Mouse (Mus musculus) ES-E14 (cell line): ENCODE measurements at regions not wholly inside any gene's neighbourhood (a gene's known extent, or its start where the extent isn't known, plus 50 kb on each side); places are given as distances from the start of the nearest gene placed in this dataset.

Source experiments
- DNase-seq: peaks from one replicate; pipeline ENCODE4 v3.0.0-alpha.2; 2013; ENCODE audit warnings: low read depth, low spot score
- H3K27ac ChIP-seq: 2 replicates; pipeline ENCODE4 v1.5.1; 2012; ENCODE audit warnings: low read depth, mild to moderate bottlenecking, low read length, moderate library complexity, mixed read lengths; ENCODE audit not compliant: poor library complexity, insufficient read depth, severe bottlenecking
- H3K36me3 ChIP-seq: 2 replicates; pipeline ENCODE4 v1.6.1; 2012; ENCODE audit warnings: mild to moderate bottlenecking, low read length, moderate library complexity, mixed read lengths; ENCODE audit not compliant: control insufficient read depth, poor library complexity, insufficient read depth, severe bottlenecking
- H3K4me1 ChIP-seq, 2 experiments: fragments of 150-350 bp in 1 of 2; sonication (generic) in 1 of 2; 2 replicates each; pipeline ENCODE4 v1.6.1; 2012; ENCODE audit warnings: low read length in 2 of 2, mild to moderate bottlenecking in 1 of 2, mixed read lengths in 1 of 2; ENCODE audit not compliant: control insufficient read depth in 2 of 2, insufficient read depth in 2 of 2, poor library complexity in 1 of 2
- H3K4me3 ChIP-seq, 2 experiments: fragments of 150-350 bp in 1 of 2; sonication (generic) in 1 of 2; 2 replicates each; pipeline ENCODE4 v1.5.1; 2012; ENCODE audit warnings: low read length in 2 of 2, low read depth in 1 of 2, mild to moderate bottlenecking in 1 of 2, mixed read lengths in 1 of 2; ENCODE audit not compliant: insufficient read depth in 1 of 2, poor library complexity in 1 of 2, severe bottlenecking in 1 of 2
- H3K9ac ChIP-seq: 2 replicates; pipeline ENCODE4 v1.6.1; 2012; ENCODE audit warnings: low read depth, mild to moderate bottlenecking, low read length, mixed read lengths; ENCODE audit not compliant: poor library complexity, insufficient read depth, severe bottlenecking
- H3K9me3 ChIP-seq: fragments of 150-350 bp; sonication (generic); 2 replicates; pipeline ENCODE4 v1.6.1; 2012; ENCODE audit warnings: low read depth, mild to moderate bottlenecking, low read length; ENCODE audit not compliant: control insufficient read depth, insufficient read depth
- CHD2 ChIP-seq: IDR thresholded peaks from 2 replicates; pipeline ENCODE4 v1.6.1; 2014; ENCODE audit warnings: mild to moderate bottlenecking, low read depth, low read length, inconsistent platforms
- HCFC1 ChIP-seq: IDR thresholded peaks from 2 replicates; pipeline ENCODE4 v1.6.1; 2012; ENCODE audit warnings: low read length, inconsistent platforms, borderline replicate concordance; ENCODE audit not compliant: insufficient read depth
- MAFK ChIP-seq: IDR thresholded peaks from 2 replicates; pipeline ENCODE4 v1.6.1; 2014; ENCODE audit warnings: mild to moderate bottlenecking, low read depth, low read length, inconsistent platforms; ENCODE audit not compliant: insufficient read depth
- ZC3H11A ChIP-seq: IDR thresholded peaks from 2 replicates; pipeline ENCODE4 v1.6.1; 2012; ENCODE audit warnings: low read depth, mild to moderate bottlenecking, inconsistent platforms, low read length, borderline replicate concordance
- ZNF384 ChIP-seq: IDR thresholded peaks from 2 replicates; pipeline ENCODE4 v1.6.1; 2012; ENCODE audit warnings: low read depth, low read length, inconsistent platforms
- in situ Hi-C, 2 experiments: fragments of 600-800 bp; cut with MboI; formaldehyde crosslinking; loops; one replicate each; pipeline ENCODE4 v1.15.1; 2025; ENCODE audit warnings: low sequenced_read_pairs in 2 of 2, inconsistent platforms in 1 of 2; ENCODE audit not compliant: unreplicated experiment in 2 of 2

DNA sequence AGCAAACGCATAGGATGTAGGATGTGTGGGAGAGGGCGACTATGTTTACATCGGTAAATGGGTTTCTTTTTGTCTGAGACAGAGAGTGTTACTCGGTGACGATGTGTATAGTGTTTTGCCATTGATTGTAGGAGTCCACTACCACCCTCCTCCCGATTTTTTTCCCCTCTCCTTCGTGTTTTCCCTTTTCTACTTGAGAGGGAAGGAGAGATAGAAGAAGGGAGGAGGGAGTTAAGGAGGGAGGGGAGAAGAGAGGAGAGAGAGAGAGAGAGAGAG lies 131.4 kb upstream of the Dpyd start:
- H3K4me1 ChIP-seq: 0 out of 4 replicates have a peak, but pooled peaks cover 0 to 3% of the 10 kb centered on the region in 2 experiments
- H3K9me3 ChIP-seq: no peaks in the 10 kb centered on the region
- no peak overlapping the region for H3K27ac ChIP-seq
- H3K9ac ChIP-seq: no peak overlapping the region
- in situ Hi-C loops: no loop called here
- H3K36me3 ChIP-seq: no peaks in the 10 kb centered on the region
- no peak overlapping the region for H3K4me3 ChIP-seq
- DNase-seq: no peak
- TF ChIP-seq ZNF384 (no peak), CHD2 (no peak), ZC3H11A (no peak), MAFK (no peak), HCFC1 (no peak)

DNA sequence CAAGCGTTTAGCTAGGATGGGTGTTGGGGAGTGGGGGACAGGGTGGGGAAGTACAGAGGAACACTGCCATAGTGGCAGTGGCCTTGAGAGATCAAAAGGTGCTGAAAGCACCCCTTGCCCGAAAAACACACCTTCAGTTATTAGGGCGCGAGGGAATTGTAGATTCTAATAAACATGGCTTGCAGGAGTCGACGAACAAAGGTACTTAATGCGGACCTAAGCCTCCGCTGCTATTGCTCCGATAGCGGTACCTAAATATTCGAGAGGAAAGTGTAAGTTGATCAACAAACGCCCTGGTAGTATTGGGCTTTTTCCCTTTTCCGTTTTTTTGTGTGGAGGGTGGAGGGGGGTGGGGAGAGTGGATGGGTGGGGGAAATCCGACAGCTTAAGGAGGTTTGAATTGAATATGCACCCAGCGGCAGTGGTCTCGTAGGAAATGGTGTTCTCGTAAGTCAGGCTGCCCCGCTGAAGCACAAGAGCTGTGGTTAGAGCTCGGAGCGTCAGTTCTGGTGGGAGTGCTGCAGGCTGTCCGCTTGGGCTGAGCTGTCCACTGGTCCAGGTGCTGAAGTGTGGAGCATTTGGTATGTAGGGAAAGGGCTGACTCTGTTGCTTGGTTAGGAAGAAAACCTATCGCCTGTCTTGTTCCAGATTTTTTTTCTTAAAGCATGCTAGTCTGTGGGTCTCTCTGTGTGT lies 130.8 kb upstream of the Dpyd start:
- H3K4me3 ChIP-seq: 0 out of 4 replicates have a peak overlapping the region, but pooled peaks of 1 of the 2 experiments have one; percentile 14
- no peaks in the 10 kb centered on the region for H3K36me3 ChIP-seq
- no peak overlapping the region for H3K27ac ChIP-seq
- H3K9ac ChIP-seq: no peak overlapping the region
- H3K4me1 ChIP-seq: 0 out of 4 replicates have a peak, but pooled peaks cover 0 to 3% of the 10 kb centered on the region in 2 experiments
- H3K9me3 ChIP-seq: no peaks in the 10 kb centered on the region
- in situ Hi-C loops: no loop called here
- DNase-seq: peak; percentile 77
- TF ChIP-seq ZNF384 (no peak), ZC3H11A (no peak)

DNA sequence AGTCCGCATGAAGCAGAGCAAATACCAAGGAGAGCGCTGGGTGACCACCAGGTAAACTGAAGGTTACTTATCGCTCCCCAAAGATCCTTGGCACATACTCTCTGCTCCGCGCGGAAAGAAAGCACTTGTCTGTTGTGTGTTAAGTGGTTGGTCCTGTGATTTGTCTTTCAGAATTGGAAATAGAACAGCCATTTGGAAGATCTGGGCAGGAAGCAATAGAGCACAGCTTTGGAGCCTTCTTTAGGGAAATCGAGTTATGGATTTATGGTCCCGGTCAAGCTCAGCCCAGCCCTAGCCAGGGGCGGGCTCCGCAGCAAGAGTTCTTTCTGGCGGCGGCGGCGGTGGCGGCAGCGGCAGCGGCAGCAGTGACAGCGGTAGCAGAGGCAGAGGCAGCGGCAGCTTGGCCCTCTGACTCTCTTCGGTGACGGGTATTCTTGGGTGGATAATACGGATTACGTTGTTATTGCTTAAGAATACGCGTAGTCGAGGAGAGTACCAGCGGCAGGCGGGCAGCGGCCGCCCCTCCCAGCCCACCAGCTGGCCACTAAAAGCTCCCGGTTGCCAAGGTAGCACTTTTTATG lies 128.4 kb upstream of the Dpyd start:
- Histone ChIP-seq H3K4me1 (0 out of 4 replicates have a peak, but pooled peaks cover 0 to 3% of the 10 kb centered on the region in 2 experiments), H3K4me3 (peak overlapping the region; percentile 29 to 55; a peak in 3 of 4 replicates), H3K36me3 (no peaks in the 10 kb centered on the region), H3K9ac (no peak overlapping the region), H3K9me3 (no peaks in the 10 kb centered on the region), H3K27ac (no peak overlapping the region)
- no peak for DNase-seq
- TF ChIP-seq MAFK: no peak
- TF ChIP-seq HCFC1: no peak
- TF ChIP-seq CHD2: no peak
- in situ Hi-C loops: no loop called here

DNA sequence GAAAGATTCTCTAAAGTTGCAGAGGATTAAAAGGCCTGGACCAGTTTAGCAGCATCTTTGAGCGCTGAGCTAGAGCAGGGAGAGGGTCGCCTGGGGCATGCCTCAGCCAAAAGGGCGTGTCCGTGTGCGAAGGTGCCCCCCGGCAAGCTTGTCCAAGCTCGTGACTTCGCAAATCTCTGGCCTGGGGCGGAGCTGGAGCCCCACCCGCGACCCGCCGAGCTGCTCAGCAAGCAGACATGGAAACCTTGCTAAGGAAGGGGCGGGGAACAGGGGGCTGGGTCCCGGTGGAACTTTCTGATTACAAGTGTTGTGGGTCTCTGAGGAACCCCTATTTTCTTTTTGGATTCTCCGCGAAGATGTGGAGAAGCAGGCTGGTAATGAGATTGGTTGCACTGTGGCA lies 127.6 kb upstream of the Dpyd start:
- Histone ChIP-seq H3K36me3 (no peaks in the 10 kb centered on the region), H3K27ac (no peak overlapping the region), H3K9ac (no peak overlapping the region), H3K9me3 (no peaks in the 10 kb centered on the region), H3K4me3 (peak overlapping the region; percentile 5 to 58; a peak in 3 of 4 replicates), H3K4me1 (0 out of 4 replicates have a peak, but pooled peaks cover 0 to 3% of the 10 kb centered on the region in 2 experiments)
- DNase-seq: no peak
- in situ Hi-C loops: no loop called here
- no peak for TF ChIP-seq MAFK
- no peak for TF ChIP-seq CHD2
- TF ChIP-seq HCFC1: no peak
- no peak for TF ChIP-seq ZC3H11A
- no peak for TF ChIP-seq ZNF384

DNA sequence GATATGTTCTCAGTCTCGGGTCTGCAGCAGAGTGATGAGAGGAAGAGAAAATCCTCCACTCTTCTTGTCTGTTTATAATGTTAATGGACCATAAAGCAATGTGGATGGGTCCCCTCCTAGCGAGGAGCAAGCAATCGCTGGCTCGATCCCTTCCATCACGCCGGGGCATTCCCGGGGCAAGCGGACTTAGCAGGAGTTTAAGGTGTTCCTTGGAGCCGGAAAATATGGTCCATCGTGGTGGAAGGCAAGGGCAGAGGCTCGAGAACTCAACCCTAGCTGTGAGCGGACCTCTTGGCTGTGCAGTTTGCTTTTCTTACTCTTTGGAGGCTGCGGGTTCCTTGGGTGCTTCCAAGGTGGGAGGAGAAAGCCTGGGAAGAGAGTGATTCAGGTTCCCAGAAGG lies 127.1 kb upstream of the Dpyd start:
- TF ChIP-seq HCFC1 (no peak), ZNF384 (no peak), MAFK (no peak), ZC3H11A (no peak), CHD2 (no peak)
- no peak for DNase-seq
- H3K4me1 ChIP-seq: 0 out of 4 replicates have a peak, but pooled peaks cover 0 to 3% of the 10 kb centered on the region in 2 experiments
- in situ Hi-C loops: no loop called here
- no peak overlapping the region for H3K9ac ChIP-seq
- H3K9me3 ChIP-seq: no peaks in the 10 kb centered on the region
- no peak overlapping the region for H3K27ac ChIP-seq
- H3K4me3 ChIP-seq: peak overlapping the region in 1 of 2 experiments; percentile 58; a peak in 3 of 4 replicates
- H3K36me3 ChIP-seq: no peaks in the 10 kb centered on the region
